Mouse (Mus musculus): Measurements from ENCODE around the gene Hint1.

GRCm38 (mm10) chr11:54882671-54883070 lies 16.5 kb downstream of the Hint1 start:
- TF ChIP-seq JUN (IDR thresholded peaks at IDR 0.05; ENCODE audit: insufficient read depth, low read depth, low read length) = no peak
- TF ChIP-seq CTCF (conservative IDR thresholded peaks at IDR 0.05 in 1 of 2, IDR thresholded peaks at IDR 0.05 in 1 of 2; ENCODE audit: low read depth in 2 of 2, low read length in 2 of 2) = no peak

All from CH12.LX (cell line).